Mouse (Mus musculus) embryonic facial prominence, embryonic 13.5 days (tissue): ENCODE results near the gene Mtx1. TPM values are rescaled to one million over a fixed set of nuclear protein-coding genes. Genes with fewer than 3 reads are reported as not detected.
"Not testable (repeated sequence)": the region's sequence is repeated elsewhere in the genome, so short reads cannot be mapped to it uniquely, and the experiment has no call there.

ENCODE experiments used
- ATAC-seq: fragments of 200-750 bp; cut with Nextera tagmentation; 2 replicates; pipeline ENCODE4 v1.8.0; 2017; ENCODE audit warnings: low read depth; ENCODE audit not compliant: insufficient number of reproducible peaks, insufficient read depth, low FRiP score, low TSS enrichment
- H3K27ac ChIP-seq: fragments of 300-500 bp; sonication (generic); 2 replicates; pipeline ENCODE4 v1.5.1; 2015; ENCODE audit warnings: moderate library complexity, mild to moderate bottlenecking, inconsistent platforms
- H3K27me3 ChIP-seq: fragments of 300-500 bp; sonication (generic); 2 replicates; pipeline ENCODE4 v1.6.1; 2015; ENCODE audit warnings: mild to moderate bottlenecking, inconsistent platforms
- H3K36me3 ChIP-seq: fragments of 300-500 bp; sonication (generic); 2 replicates; pipeline ENCODE4 v1.6.1; 2015; ENCODE audit warnings: mild to moderate bottlenecking, inconsistent platforms
- H3K4me1 ChIP-seq: fragments of 300-500 bp; sonication (generic); 2 replicates; pipeline ENCODE4 v1.6.1; 2015; ENCODE audit warnings: inconsistent platforms
- H3K4me2 ChIP-seq: fragments of 300-500 bp; sonication (generic); 2 replicates; pipeline ENCODE4 v1.6.1; 2015; ENCODE audit warnings: moderate library complexity, mild to moderate bottlenecking, inconsistent platforms
- H3K4me3 ChIP-seq: fragments of 300-500 bp; sonication (generic); 2 replicates; pipeline ENCODE4 v1.5.1; 2015; ENCODE audit warnings: mild to moderate bottlenecking, inconsistent platforms
- H3K9ac ChIP-seq: fragments of 300-500 bp; sonication (generic); 2 replicates; pipeline ENCODE4 v1.6.1; 2015; ENCODE audit warnings: mild to moderate bottlenecking, inconsistent platforms
- H3K9me3 ChIP-seq: fragments of 300-500 bp; sonication (generic); 2 replicates; pipeline ENCODE4 v1.6.1; 2016; ENCODE audit warnings: inconsistent platforms
- WGBS: fragments of 180-500 bp; shearing (Covaris S2); methylation state at CpG from one replicate; pipeline ENCODE4 v1.1.7; 2015; ENCODE audit warnings: mixed read lengths; 5-methylcytosine and 5-hydroxymethylcytosine counted together
- polyA plus RNA-seq: library from polyadenylated mRNA; unstranded; fragments of >200 nt; fragmentation: Nextera tagmentation; extraction: Ambion mirVana; gene quantifications from 2 replicates; pipeline ENCODE4 v1.2.1, GENCODE M21; 2015

Mtx1 gene
- polyA plus RNA-seq, 1 experiment from 2014 or later, result 212 TPM

DNA sequence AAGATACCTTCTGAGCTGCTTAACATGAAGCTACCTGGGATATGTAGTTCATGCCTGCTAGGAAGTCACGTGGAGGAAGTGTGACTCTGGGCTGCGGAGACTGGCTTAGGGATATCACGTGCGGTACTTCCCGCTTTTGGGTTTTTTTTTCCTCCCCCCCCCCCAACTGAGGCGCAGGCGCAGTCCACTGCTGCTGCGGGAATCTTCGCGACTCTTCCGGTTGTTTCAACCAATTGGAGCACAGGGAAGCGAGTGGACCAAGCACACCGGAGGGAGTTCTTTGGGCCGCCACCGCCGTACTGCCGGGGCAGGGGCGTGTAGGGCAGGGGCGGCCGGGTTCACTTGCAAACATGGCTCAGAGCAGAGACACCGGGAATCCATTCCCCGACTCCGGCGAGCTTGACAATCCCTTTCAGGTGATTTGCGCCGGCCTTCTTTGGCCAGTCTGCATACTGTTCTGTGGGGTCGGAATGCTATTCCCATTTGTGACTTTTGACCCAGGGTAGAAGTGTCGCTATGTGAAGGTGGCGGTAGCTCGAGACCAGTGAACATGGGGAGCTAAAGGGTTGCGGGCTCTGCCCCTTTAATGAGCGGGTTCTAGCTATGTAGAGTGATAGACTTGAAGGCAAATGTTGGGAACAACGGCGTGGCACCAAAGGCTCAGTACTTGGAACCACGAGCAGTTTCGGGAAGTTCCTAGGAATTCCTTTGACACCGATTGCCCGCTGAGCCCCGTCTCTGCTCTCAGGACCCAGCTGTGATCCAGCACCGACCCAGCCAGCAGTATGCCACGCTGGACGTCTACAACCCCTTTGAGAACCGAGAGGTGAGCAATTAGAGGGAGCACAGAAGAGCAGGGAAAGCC is 49.4 kb downstream of the Mtx1 start, which contains the start of gene Scamp3:
Scamp3 (plus strand) TSS at position 232 of the 865 bp plus-strand sequence.
- Histone ChIP-seq H3K9me3 (no peaks in the 10 kb centered on the region), H3K27me3 (no peaks in the 10 kb centered on the region), H3K4me1 (peaks cover 21% of the 10 kb centered on the region), H3K4me3 (peak within 1 kb of the TSS; percentile 76), H3K27ac (peak within 1 kb of the TSS; percentile 84), H3K36me3 (peaks cover 78% of the 10 kb centered on the region), H3K9ac (peak within 1 kb of the TSS; percentile 91), H3K4me2 (peak within 1 kb of the TSS; percentile 83)
- ATAC-seq, result peak; percentile 92
- WGBS, result under 1% methylated on average over 43 of the region's 43 CpGs

DNA sequence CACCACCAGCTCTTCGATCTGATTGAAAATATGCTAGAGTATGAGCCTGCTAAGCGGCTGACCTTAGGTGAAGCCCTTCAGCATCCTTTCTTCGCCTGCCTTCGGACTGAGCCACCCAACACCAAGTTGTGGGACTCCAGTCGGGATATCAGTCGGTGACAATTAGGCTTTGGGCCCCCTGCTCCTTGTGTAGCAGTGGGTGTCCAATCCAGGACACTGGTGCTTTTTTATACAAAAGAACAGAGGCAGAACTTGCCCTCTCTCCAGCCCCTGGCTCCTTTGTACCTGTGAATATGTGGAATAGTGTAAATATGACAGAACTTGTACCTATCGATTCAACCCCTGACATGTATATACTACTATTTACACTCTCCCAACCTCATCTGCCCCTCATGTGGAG is 50.5 kb downstream of the Mtx1 start:
- H3K4me1 ChIP-seq, result peaks cover 20% of the 10 kb centered on the region
- H3K36me3 ChIP-seq, result peaks cover 77% of the 10 kb centered on the region
- H3K27me3 ChIP-seq, result no peaks in the 10 kb centered on the region
- H3K27ac ChIP-seq, result 0 out of 2 replicates have a peak overlapping the region, but pooled peaks have one; percentile 28
- no peak overlapping the region for H3K9ac ChIP-seq
- H3K9me3 ChIP-seq, result no peaks in the 10 kb centered on the region
- 80% methylated on average over 7 of the region's 7 CpGs for WGBS
- H3K4me3 ChIP-seq, result no peak overlapping the region
- ATAC-seq, result no peak
- no peak overlapping the region; the same call in 1 of the 2 replicates for H3K4me2 ChIP-seq

DNA sequence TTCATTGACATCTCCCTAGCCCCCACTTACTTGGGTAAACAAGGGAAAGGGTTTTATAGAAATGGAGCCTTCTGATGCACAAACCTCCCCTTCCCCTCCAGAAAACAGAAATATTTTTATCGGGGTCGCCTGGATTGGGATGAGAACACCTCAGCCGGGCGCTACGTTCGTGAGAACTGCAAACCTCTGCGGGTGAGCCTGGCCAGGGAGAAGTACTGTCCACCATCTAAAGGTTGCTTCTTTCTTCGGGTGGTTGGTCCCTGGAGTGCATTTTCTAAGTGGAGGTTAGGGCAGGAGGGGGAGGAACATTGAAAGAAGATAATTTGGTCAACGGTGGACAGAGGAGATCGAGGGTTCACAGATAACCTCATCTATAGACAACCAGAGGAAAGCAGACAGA is 51.3 kb downstream of the Mtx1 start:
- Histone ChIP-seq H3K4me1 (peaks cover 20% of the 10 kb centered on the region), H3K36me3 (peaks cover 77% of the 10 kb centered on the region), H3K27ac (no peak overlapping the region), H3K9ac (no peak overlapping the region), H3K9me3 (no peaks in the 10 kb centered on the region), H3K4me2 (no peak overlapping the region), H3K27me3 (no peaks in the 10 kb centered on the region), H3K4me3 (no peak overlapping the region)
- WGBS, result 95% methylated on average over 10 of the region's 10 CpGs
- no peak for ATAC-seq

DNA sequence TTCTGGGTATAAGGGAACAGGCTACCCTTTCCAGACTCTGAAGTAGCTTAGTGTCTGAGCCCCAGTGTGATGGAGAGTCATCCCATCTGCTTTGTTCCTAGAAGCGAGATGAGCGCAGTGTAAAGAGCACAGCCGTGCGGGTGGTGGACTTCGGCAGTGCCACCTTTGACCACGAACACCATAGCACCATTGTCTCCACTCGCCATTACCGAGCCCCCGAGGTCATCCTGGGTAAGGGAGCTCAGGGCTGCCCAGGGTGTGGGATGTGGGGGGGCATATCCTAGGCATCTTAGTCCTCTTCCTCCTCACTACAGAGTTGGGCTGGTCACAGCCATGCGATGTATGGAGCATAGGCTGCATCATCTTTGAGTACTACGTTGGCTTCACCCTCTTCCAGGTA is 52.0 kb downstream of the Mtx1 start:
- no peak for ATAC-seq
- 92% methylated on average over 11 of the region's 11 CpGs for WGBS

DNA sequence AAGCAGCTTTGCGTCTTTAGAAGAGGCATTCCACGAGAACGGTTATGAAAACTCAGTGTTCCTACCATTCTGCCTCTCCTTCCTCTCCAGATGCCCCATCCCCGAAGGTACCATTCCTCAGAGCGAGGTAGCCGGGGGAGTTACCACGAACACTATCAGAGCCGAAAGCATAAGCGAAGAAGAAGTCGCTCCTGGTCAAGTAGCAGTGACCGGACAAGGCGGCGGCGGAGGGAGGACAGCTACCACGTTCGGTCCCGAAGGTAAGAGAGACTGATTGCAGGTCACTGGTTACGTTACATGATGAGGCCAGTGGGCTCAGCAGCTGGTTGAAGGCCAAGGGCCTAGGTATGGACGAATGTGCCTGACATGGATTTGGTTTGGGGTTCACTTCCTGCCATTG is 59.9 kb downstream of the Mtx1 start:
- no peak overlapping the region for H3K9ac ChIP-seq
- peaks cover 53% of the 10 kb centered on the region for H3K36me3 ChIP-seq
- H3K27ac ChIP-seq, result no peak overlapping the region
- peaks cover 16% of the 10 kb centered on the region for H3K4me1 ChIP-seq
- H3K9me3 ChIP-seq, result no peaks in the 10 kb centered on the region
- no peak for ATAC-seq
- H3K4me2 ChIP-seq, result no peak overlapping the region
- WGBS, result 92% methylated on average over 19 of the region's 19 CpGs
- H3K4me3 ChIP-seq, result no peak overlapping the region
- no peaks in the 10 kb centered on the region for H3K27me3 ChIP-seq

More for the DNA sequence above, 52.0 kb downstream of the Mtx1 start:
- Histone ChIP-seq H3K36me3 (peaks cover 77% of the 10 kb centered on the region), H3K27ac (no peak overlapping the region), H3K4me1 (peaks cover 20% of the 10 kb centered on the region), H3K4me3 (no peak overlapping the region), H3K4me2 (no peak overlapping the region), H3K9ac (0 out of 2 replicates have a peak overlapping the region, but pooled peaks have one; percentile 6), H3K27me3 (no peaks in the 10 kb centered on the region), H3K9me3 (no peaks in the 10 kb centered on the region)

DNA sequence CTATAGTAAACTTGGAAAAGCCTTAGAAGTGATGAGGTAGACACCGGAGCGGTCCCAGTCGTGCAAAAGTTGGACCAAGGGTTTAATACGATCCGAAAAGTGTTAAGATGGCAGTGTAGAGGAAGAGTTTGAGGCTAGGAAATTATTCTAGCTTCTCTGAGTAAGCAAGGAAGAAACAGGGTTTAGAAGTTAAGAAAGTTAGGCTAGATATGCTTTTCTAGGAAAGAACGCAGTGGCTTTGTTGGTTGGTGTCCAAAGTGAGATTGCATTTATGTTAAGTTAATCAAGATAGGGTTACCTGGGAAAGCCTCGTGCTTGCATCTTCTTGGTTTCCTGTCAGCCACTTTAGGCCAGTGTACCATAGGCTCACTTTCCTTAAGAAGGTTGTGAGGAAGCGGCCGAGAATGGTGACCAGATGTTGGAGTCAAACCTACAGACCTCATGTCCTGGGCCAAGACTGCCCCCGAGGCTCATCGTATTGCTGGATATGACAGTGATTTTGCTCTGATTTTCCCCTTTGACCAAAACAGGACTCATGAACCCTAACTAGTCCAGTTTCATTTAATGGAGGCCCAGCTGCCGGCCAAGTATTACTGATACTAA is 61.5 kb downstream of the Mtx1 start:
- WGBS, result 10% methylated on average over 12 of the region's 12 CpGs

DNA sequence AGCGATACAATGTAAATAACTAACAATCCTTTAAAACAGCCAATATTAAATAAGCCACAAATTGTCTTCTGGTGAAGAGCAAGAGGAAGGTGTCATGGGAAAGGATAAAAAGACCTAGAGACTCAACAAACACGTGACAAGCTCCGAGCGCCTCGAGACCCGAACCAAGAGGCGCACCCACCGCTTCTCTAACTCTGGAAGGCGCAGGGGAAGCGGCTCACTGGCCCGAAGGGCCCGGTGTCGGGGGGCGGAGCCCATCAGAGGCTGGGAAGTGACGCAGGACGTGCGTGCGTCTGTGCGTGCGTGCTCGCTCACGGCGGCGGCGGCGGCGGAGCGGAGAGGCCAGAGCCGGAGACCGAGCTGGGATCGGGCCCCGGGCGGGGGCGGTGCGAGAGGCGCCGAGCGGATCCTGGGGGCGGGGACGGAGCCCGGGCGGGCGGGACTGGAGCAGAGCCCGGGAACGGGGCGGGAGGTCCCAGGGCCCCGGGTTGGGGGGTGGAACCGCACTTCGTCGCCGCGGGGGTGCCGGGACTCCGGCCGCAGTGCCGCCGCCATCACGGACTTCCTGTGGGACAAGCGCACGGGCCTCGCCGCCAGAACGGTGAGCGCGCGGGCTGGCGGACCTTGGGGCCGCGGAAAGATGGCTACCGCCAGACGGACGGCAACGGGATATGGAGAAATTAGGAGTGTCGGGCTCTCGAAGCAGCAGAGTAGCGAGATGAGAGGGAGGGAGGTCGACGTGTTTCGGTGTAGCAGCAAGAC is 62.2 kb downstream of the Mtx1 start, which contains the start of gene Clk2:
Clk2 (plus strand) TSS at position 290 of the 762 bp plus-strand sequence.
- H3K27ac ChIP-seq, result peak within 1 kb of the TSS; percentile 98
- peak within 1 kb of the TSS; percentile 86 for H3K4me3 ChIP-seq
- peak; percentile 93 for ATAC-seq
- H3K4me1 ChIP-seq, result peaks cover 18% of the 10 kb centered on the region
- peaks cover 3% of the 10 kb centered on the region; the same call in 1 of the 2 replicates for H3K27me3 ChIP-seq
- under 1% methylated on average over 78 of the region's 79 CpGs for WGBS
- H3K9ac ChIP-seq, result peak within 1 kb of the TSS; percentile 98
- no peaks in the 10 kb centered on the region for H3K9me3 ChIP-seq
- peaks cover 32% of the 10 kb centered on the region for H3K36me3 ChIP-seq
- H3K4me2 ChIP-seq, result peak within 1 kb of the TSS; percentile 81

More for the DNA sequence above, 61.5 kb downstream of the Mtx1 start:
- H3K27me3 ChIP-seq, result no peaks in the 10 kb centered on the region
- peak overlapping the region; percentile 98 for H3K27ac ChIP-seq
- peaks cover 16% of the 10 kb centered on the region for H3K4me1 ChIP-seq
- no peak for ATAC-seq
- peak overlapping the region; percentile 98 for H3K9ac ChIP-seq
- H3K9me3 ChIP-seq, result no peaks in the 10 kb centered on the region
- H3K4me3 ChIP-seq, result peak overlapping the region; percentile 86
- H3K36me3 ChIP-seq, result peaks cover 38% of the 10 kb centered on the region
- peak overlapping the region; percentile 81 for H3K4me2 ChIP-seq

DNA sequence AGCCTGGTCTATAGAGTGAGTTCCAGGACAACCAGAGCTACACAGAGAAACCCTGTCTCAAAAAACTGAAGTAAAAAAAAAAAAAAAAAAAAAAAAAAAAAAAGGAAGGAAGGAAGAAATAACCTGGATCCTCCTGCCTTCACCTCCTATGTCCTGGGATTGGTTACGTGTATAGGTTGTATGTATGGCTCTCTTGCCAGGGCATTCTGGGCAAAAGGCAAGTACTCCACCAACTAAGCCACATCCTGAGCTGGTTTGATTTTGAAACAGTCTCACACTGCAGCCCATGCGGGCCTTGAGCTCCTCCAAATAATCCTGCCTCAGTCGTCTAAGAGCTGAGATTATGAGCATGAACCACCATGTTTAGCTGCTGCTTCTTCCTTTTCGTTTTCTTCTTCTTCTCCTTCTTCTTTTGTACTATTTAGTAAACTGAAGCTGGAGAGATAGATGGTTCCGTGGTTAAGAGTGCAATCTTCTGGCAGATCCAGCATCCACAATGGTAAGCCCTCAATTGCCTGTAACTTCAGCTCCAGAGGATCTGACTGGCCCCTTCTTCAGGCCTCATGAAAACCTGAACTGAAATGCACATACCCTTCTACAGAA is 63.1 kb downstream of the Mtx1 start:
- peak overlapping the region; percentile 98 for H3K9ac ChIP-seq

DNA sequence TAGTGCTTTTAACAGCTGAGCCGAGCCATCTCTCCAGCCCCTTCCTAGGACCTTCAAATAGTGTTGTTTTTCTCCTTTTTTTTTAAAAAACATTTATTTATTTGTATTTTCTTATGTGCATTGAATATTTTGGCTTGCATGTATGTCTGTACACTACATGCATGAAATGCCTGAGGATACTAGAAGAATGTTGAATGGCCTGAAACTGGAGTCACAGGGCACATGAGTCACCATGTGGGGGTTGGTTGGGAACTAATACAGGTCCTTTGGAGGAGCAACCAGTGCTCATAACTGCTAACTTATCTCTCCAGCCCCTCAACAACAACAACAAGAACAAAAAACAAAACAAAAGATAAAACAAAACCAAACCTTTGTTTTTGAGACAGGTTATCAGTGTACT is 63.8 kb downstream of the Mtx1 start:
- peaks cover 32% of the 10 kb centered on the region for H3K4me1 ChIP-seq
- H3K4me2 ChIP-seq, result no peak overlapping the region
- no peak overlapping the region for H3K4me3 ChIP-seq
- H3K27ac ChIP-seq, result no peak overlapping the region
- no peak overlapping the region for H3K9ac ChIP-seq
- peaks cover 18% of the 10 kb centered on the region for H3K27me3 ChIP-seq
- peaks cover 16% of the 10 kb centered on the region for H3K36me3 ChIP-seq
- ATAC-seq, result no peak
- no peaks in the 10 kb centered on the region for H3K9me3 ChIP-seq
- 76% methylated on average over 1 of the region's 1 CpGs for WGBS

More for the DNA sequence above, 63.1 kb downstream of the Mtx1 start:
- peaks cover 12% of the 10 kb centered on the region for H3K27me3 ChIP-seq
- no peak for ATAC-seq
- WGBS, result 77% methylated on average over 5 of the region's 5 CpGs
- no peaks in the 10 kb centered on the region for H3K9me3 ChIP-seq
- H3K4me1 ChIP-seq, result peaks cover 28% of the 10 kb centered on the region
- peak overlapping the region; percentile 98; the same call in 1 of the 2 replicates for H3K27ac ChIP-seq
- H3K4me2 ChIP-seq, result peak overlapping the region; percentile 81
- peaks cover 22% of the 10 kb centered on the region for H3K36me3 ChIP-seq
- peak overlapping the region; percentile 86 for H3K4me3 ChIP-seq

DNA sequence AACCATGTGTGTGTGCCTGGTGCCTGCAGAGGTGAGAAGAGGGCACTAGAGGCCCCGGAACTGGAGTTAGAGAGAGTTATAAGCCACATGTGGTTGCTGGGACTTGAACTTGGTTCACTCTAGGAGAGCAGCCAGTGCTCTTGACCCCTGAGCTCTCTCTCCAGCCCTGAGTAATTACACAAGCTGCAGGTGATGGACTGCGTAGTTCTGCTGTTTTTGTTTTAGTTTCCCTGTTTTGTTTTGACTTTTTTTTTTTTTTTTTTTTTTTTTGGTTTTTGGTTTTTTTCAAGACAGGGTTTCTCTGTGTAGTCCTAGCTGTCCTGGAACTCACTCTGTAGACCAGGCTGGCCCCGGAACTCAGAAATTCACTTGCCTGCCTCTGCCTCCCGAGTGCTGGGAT is 65.1 kb downstream of the Mtx1 start:
- Histone ChIP-seq H3K4me1 (peaks cover 35% of the 10 kb centered on the region), H3K27me3 (peaks cover 24% of the 10 kb centered on the region), H3K4me3 (no peak overlapping the region), H3K36me3 (peaks cover 3% of the 10 kb centered on the region; the same call in 1 of the 2 replicates), H3K27ac (no peak overlapping the region), H3K9ac (no peak overlapping the region), H3K9me3 (no peaks in the 10 kb centered on the region), H3K4me2 (no peak overlapping the region)
- 78% methylated on average over 4 of the region's 4 CpGs for WGBS
- no peak for ATAC-seq

DNA sequence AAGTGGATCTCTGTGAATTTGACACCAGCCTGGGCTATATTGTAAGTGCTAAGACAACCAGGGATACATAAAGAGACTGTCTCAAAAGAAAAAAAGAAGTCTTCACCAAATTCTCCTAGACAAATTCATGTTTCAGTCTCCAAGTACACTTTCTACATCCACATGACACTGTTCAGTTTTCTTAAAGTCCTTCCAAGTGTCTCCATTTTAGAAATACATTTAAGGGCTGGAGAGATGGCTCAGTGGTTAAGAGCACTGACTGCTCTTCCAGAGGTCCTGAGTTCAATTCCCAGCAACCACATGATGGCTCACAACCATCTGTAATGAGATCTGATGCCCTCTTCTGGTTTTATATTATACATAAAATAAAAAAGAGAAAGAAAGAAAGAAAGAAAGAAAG is 65.7 kb downstream of the Mtx1 start:
- not testable (repeated sequence) for H3K9me3 ChIP-seq, H3K27ac ChIP-seq, ATAC-seq, H3K9ac ChIP-seq, H3K4me3 ChIP-seq, H3K4me2 ChIP-seq, H3K36me3 ChIP-seq
- Histone ChIP-seq H3K27me3 (peaks cover 24% of the 10 kb centered on the region), H3K4me1 (peaks cover 31% of the 10 kb centered on the region)
